Mouse (Mus musculus): ENCODE data around the gene Cx3cl1. TPM values are rescaled to one million over a fixed set of nuclear protein-coding genes. Genes with fewer than 3 reads are reported as not detected.
A peak's percentile ranks its signal among the peaks of the same experiment; 100 is the strongest.

The Cx3cl1 gene
- total and polyA plus RNA-seq, 3 experiments: 0.38 TPM; not detected in 2

GRCm38 (mm10) chr8:94787524-94788501, 16.0 kb downstream of the Cx3cl1 start:
- no peak for TF ChIP-seq POLR2AphosphoS5 (IDR thresholded peaks at IDR 0.05; ENCODE audit: insufficient replicate concordance, low read depth, low read length)
- no peak for TF ChIP-seq GATA1 (IDR thresholded peaks at IDR 0.05; ENCODE audit: borderline replicate concordance, low read length)
- no peak for TF ChIP-seq GATA2 (IDR thresholded peaks at IDR 0.05; ENCODE audit: borderline replicate concordance, low read depth, low read length)
- no peak for TF ChIP-seq TAL1 (conservative IDR thresholded peaks at IDR 0.05; ENCODE audit: low read depth, low read length)
- TF ChIP-seq CTCF (IDR thresholded peaks at IDR 0.05; ENCODE audit: low read depth, low read length): no peak
- Histone ChIP-seq H3K4me3 (ENCODE audit: low read depth, low read length) (no peak overlapping the region), H3K4me1 (ENCODE audit: insufficient read depth, low read depth, low read length) (peaks cover 10% of the 10 kb centered on the region), H3K27me3 (ENCODE audit: insufficient read depth, low read length) (peaks cover 32% of the 10 kb centered on the region), H3K9me3 (replicated peaks) (no peaks in the 10 kb centered on the region), H3K36me3 (replicated peaks) (no peaks in the 10 kb centered on the region)
- ATAC-seq (ENCODE audit: extremely low read depth, insufficient number of reproducible peaks, low FRiP score, poor library complexity, severe bottlenecking) (peak; percentile 28; the same call in 1 of the 2 replicates), DNase-seq (ENCODE audit: low spot score) (no peak)

DNA sequence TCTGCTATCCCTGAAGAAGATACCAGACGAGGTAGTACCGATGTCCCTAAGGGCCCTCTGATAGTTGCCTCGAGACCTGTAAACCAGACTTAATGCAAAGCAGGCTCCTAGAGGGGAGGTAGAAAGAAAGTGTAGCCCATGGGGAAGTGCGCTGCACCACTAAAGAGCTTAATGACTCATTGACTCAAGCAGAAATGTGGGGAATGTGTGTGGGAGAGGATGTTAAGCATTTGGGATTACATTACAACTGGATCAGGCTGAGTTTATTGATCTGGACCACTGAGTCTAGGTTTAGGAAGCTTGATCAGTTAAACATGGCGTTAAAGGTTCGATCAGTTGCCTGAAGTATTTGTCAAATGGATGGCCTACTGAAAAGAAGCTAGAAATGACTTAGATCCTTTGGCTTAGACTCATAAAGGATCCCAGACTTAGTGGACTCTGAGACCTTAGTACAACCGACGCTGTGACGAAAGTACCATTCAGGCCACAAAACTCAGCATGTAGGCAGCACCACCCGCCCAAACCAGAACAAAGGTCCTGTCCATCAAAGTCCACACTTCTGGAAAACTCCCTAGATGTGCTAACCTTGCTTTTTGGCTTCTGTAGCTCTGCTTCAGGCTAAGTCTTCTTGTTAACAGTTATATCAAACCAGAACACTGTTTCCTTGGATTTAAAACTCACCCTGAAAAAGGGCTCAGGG, 17.6 kb downstream of the Cx3cl1 start:
- H3K9me3 ChIP-seq (replicated peaks): no peaks in the 10 kb centered on the region
- H3K27me3 ChIP-seq (ENCODE audit: insufficient read depth, low read length): peaks cover 29% of the 10 kb centered on the region
- DNase-seq (ENCODE audit: low spot score) (no peak), ATAC-seq (ENCODE audit: extremely low read depth, insufficient number of reproducible peaks, low FRiP score, poor library complexity, severe bottlenecking) (no peak)
- no peak for TF ChIP-seq POLR2AphosphoS5 (IDR thresholded peaks at IDR 0.05; ENCODE audit: insufficient replicate concordance, low read depth, low read length)
- TF ChIP-seq GATA2 (IDR thresholded peaks at IDR 0.05; ENCODE audit: borderline replicate concordance, low read depth, low read length): no peak
- TF ChIP-seq CTCF (IDR thresholded peaks at IDR 0.05; ENCODE audit: low read depth, low read length): no peak
- TF ChIP-seq TAL1 (conservative IDR thresholded peaks at IDR 0.05; ENCODE audit: low read depth, low read length): no peak
- no peak for TF ChIP-seq GATA1 (IDR thresholded peaks at IDR 0.05; ENCODE audit: borderline replicate concordance, low read length)
- H3K36me3 ChIP-seq (replicated peaks): no peaks in the 10 kb centered on the region
- H3K4me3 ChIP-seq (ENCODE audit: low read depth, low read length): no peak overlapping the region
- peaks cover 10% of the 10 kb centered on the region for H3K4me1 ChIP-seq (ENCODE audit: insufficient read depth, low read depth, low read length)

DNA sequence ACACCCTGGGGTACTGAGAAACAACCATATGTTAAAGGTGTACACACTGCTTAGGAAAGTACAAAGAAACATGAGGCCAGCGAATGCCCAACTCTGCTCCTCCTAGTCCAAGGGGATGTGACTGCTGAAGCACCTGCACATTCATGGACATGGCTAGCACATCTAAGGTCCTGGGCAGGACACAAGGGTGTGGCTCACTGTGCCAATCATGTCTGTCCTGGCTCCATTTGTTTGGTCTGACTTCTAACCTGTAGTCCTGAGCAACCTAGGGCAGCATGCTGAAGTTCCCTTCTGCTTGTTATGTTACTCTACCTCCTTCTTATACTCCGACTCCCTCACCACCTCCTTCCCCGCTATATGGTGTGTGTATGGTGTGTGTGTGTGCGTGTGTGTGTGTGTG, 22.6 kb downstream of the Cx3cl1 start:
- H3K36me3 ChIP-seq (replicated peaks): no peaks in the 10 kb centered on the region
- H3K9me3 ChIP-seq (replicated peaks): no peaks in the 10 kb centered on the region
- H3K4me1 ChIP-seq (ENCODE audit: insufficient read depth, low read depth, low read length): no peaks in the 10 kb centered on the region
- ATAC-seq (ENCODE audit: extremely low read depth, insufficient number of reproducible peaks, low FRiP score, poor library complexity, severe bottlenecking) (no peak), DNase-seq (ENCODE audit: low spot score) (no peak)
- TF ChIP-seq GATA2 (IDR thresholded peaks at IDR 0.05; ENCODE audit: borderline replicate concordance, low read depth, low read length): no peak
- no peak for TF ChIP-seq GATA1 (IDR thresholded peaks at IDR 0.05; ENCODE audit: borderline replicate concordance, low read length)
- no peak for TF ChIP-seq TAL1 (conservative IDR thresholded peaks at IDR 0.05; ENCODE audit: low read depth, low read length)
- no peak for TF ChIP-seq CTCF (IDR thresholded peaks at IDR 0.05; ENCODE audit: low read depth, low read length)
- TF ChIP-seq POLR2AphosphoS5 (IDR thresholded peaks at IDR 0.05; ENCODE audit: insufficient replicate concordance, low read depth, low read length): no peak
- H3K4me3 ChIP-seq (ENCODE audit: low read depth, low read length): no peak overlapping the region
- H3K27me3 ChIP-seq (ENCODE audit: insufficient read depth, low read length): peaks cover 6% of the 10 kb centered on the region

DNA sequence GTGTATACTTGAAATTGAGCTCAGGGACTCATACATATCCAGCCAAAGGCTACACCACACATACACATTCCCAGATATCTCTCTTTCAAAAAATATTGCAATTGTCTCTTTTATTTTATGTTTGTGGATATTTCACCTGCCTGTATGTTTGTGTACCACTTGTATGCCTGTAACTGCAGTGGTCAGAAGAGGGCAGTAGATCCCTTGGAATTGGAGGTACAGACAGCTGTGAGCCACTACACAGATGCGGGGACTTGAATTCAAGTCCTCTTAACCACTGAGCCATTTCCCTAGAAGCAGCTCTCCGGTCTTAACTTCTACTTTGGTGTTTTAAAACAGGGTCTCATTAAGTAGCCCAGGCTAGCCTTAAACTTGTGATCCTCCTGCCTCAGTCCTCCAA, 23.0 kb downstream of the Cx3cl1 start:
- Histone ChIP-seq H3K4me3 (ENCODE audit: low read depth, low read length) (no peak overlapping the region), H3K9me3 (replicated peaks) (no peaks in the 10 kb centered on the region), H3K4me1 (ENCODE audit: insufficient read depth, low read depth, low read length) (no peaks in the 10 kb centered on the region), H3K36me3 (replicated peaks) (no peaks in the 10 kb centered on the region), H3K27me3 (ENCODE audit: insufficient read depth, low read length) (peaks cover 6% of the 10 kb centered on the region; the same call in 1 of the 2 replicates)
- TF ChIP-seq CTCF (IDR thresholded peaks at IDR 0.05; ENCODE audit: low read depth, low read length): no peak
- TF ChIP-seq TAL1 (conservative IDR thresholded peaks at IDR 0.05; ENCODE audit: low read depth, low read length): no peak
- TF ChIP-seq POLR2AphosphoS5 (IDR thresholded peaks at IDR 0.05; ENCODE audit: insufficient replicate concordance, low read depth, low read length): no peak
- no peak for TF ChIP-seq GATA1 (IDR thresholded peaks at IDR 0.05; ENCODE audit: borderline replicate concordance, low read length)
- no peak for TF ChIP-seq GATA2 (IDR thresholded peaks at IDR 0.05; ENCODE audit: borderline replicate concordance, low read depth, low read length)
- ATAC-seq (ENCODE audit: extremely low read depth, insufficient number of reproducible peaks, low FRiP score, poor library complexity, severe bottlenecking) (no peak), DNase-seq (ENCODE audit: low spot score) (no peak)

DNA sequence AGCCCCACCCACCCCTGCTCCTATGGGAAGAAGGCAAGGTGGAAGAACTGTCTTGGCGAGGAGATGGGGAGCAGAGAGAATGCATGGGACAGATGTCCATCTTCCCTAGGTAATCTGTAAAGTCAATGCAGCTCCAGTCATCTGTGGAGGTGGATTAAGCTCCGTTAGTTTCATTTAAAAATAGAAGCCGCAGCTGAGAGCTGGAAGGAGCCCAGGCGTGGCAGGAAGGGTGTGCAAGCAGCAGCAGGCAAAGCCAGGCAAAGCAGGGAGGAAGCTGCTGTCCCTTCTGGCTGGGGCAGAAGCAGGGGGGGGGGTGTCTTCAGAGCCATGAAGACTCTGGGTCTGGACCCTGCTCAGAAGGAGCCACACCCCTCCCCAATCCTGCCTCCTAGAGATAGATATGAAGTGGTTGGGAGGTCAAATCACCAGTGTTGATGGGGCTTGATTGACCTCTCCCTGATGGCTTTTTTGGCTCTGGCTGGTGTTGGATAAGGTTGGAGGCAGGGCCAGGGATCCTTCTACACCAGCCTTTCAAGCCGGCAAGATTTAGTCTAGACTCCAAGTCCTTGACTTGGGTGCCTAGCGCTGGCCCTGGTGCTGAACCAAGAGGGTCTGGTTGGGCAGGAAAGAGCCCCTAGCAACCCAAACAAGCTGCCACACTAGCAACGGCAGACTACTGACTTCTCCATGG, 28.6 kb downstream of the Cx3cl1 start:
- ATAC-seq (ENCODE audit: extremely low read depth, insufficient number of reproducible peaks, low FRiP score, poor library complexity, severe bottlenecking): peak; percentile 59
- Histone ChIP-seq H3K9me3 (replicated peaks) (no peaks in the 10 kb centered on the region), H3K27me3 (ENCODE audit: insufficient read depth, low read length) (peaks cover 4% of the 10 kb centered on the region; the same call in 1 of the 2 replicates), H3K36me3 (replicated peaks) (no peaks in the 10 kb centered on the region), H3K4me1 (ENCODE audit: insufficient read depth, low read depth, low read length) (peaks cover 13% of the 10 kb centered on the region), H3K4me3 (ENCODE audit: low read depth, low read length) (no peak overlapping the region)
- no peak for TF ChIP-seq GATA1 (IDR thresholded peaks at IDR 0.05; ENCODE audit: borderline replicate concordance, low read length)
- TF ChIP-seq TAL1 (conservative IDR thresholded peaks at IDR 0.05; ENCODE audit: low read depth, low read length): no peak
- TF ChIP-seq POLR2AphosphoS5 (IDR thresholded peaks at IDR 0.05; ENCODE audit: insufficient replicate concordance, low read depth, low read length): no peak
- no peak for TF ChIP-seq CTCF (IDR thresholded peaks at IDR 0.05; ENCODE audit: low read depth, low read length)
- TF ChIP-seq GATA2 (IDR thresholded peaks at IDR 0.05; ENCODE audit: borderline replicate concordance, low read depth, low read length): no peak
- no peak for DNase-seq (ENCODE audit: low spot score)
